Mouse (Mus musculus): Measurements from ENCODE around the gene Gm4756.

Gene Gm4756

GRCm38 (mm10) chr12:72649611-72650330, at the start of gene Gm4756:
Gm4756 (minus strand) TSS chr12:72649661.
- in situ Hi-C loops (cut with MboI; ENCODE audit: unreplicated experiment in 2 of 2), result loop anchor here (5.0 to 25.0 kb wide), 3 partner anchors 187 to 887 kb away; partner anchors contain the start of genes Jkamp (in 1 of the 2) and L3hypdh (in 1 of the 2)

GRCm38 (mm10) chr12:72694901-72695463, 45.5 kb upstream of the Gm4756 start:
- in situ Hi-C loops (cut with MboI; ENCODE audit: unreplicated experiment in 2 of 2), result loop anchor here (5.0 to 25.0 kb wide), 3 partner anchors 233 to 930 kb away; no protein-coding TSS in a partner anchor

- in situ Hi-C loops (cut with MboI; ENCODE audit: unreplicated experiment in 2 of 2), result loop anchor here in 1 of 2 experiments (10.0 to 25.0 kb wide), 2 partner anchors 293 to 930 kb away; no protein-coding TSS in a partner anchor
These were observed 45.0 kb upstream of the Gm4756 start for GRCm38 (mm10) chr12:72694438-72694837.

GRCm38 (mm10) chr12:72693895-72694294, 44.4 kb upstream of the Gm4756 start:
- in situ Hi-C loops (cut with MboI; ENCODE audit: unreplicated experiment in 2 of 2), result loop anchor here in 1 of 2 experiments (10.0 to 25.0 kb wide), 2 partner anchors 293 to 929 kb away; no protein-coding TSS in a partner anchor

GRCm38 (mm10) chr12:72688281-72688680, 38.8 kb upstream of the Gm4756 start:
- in situ Hi-C loops (cut with MboI; ENCODE audit: unreplicated experiment in 2 of 2), result loop anchor here in 1 of 2 experiments (25.0 kb wide), 1 partner anchor 299 kb away; no protein-coding TSS in a partner anchor

GRCm38 (mm10) chr12:72687741-72688140, 38.3 kb upstream of the Gm4756 start:
- in situ Hi-C loops (cut with MboI; ENCODE audit: unreplicated experiment in 2 of 2), result loop anchor here in 1 of 2 experiments (25.0 kb wide), 1 partner anchor 300 kb away; no protein-coding TSS in a partner anchor

- in situ Hi-C loops (cut with MboI; ENCODE audit: unreplicated experiment in 2 of 2), result loop anchor here in 1 of 2 experiments (25.0 kb wide), 1 partner anchor 301 kb away; no protein-coding TSS in a partner anchor
These were observed 37.1 kb upstream of the Gm4756 start for GRCm38 (mm10) chr12:72686566-72686965.

GRCm38 (mm10) chr12:72683612-72684011, 34.2 kb upstream of the Gm4756 start:
- in situ Hi-C loops (cut with MboI; ENCODE audit: unreplicated experiment in 2 of 2), result loop anchor here in 1 of 2 experiments (25.0 kb wide), 1 partner anchor 304 kb away; no protein-coding TSS in a partner anchor

- in situ Hi-C loops (cut with MboI; ENCODE audit: unreplicated experiment in 2 of 2), result loop anchor here in 1 of 2 experiments (25.0 kb wide), 1 partner anchor 305 kb away; no protein-coding TSS in a partner anchor
These were observed 33.2 kb upstream of the Gm4756 start for GRCm38 (mm10) chr12:72682511-72683282.

- in situ Hi-C loops (cut with MboI; ENCODE audit: unreplicated experiment in 2 of 2), result loop anchor here in 1 of 2 experiments (25.0 kb wide), 1 partner anchor 305 kb away; no protein-coding TSS in a partner anchor
These were observed 32.5 kb upstream of the Gm4756 start for GRCm38 (mm10) chr12:72681919-72682318.

- in situ Hi-C loops (cut with MboI; ENCODE audit: unreplicated experiment in 2 of 2), result loop anchor here in 1 of 2 experiments (25.0 kb wide), 1 partner anchor 308 kb away; no protein-coding TSS in a partner anchor
These were observed 30.2 kb upstream of the Gm4756 start for GRCm38 (mm10) chr12:72679635-72680034.

- in situ Hi-C loops (cut with MboI; ENCODE audit: unreplicated experiment in 2 of 2), result loop anchor here (25.0 kb wide), 3 partner anchors 312 to 913 kb away; partner anchors contain the start of genes Jkamp (in 1 of the 2) and L3hypdh (in 1 of the 2)
These were observed 25.4 kb upstream of the Gm4756 start for GRCm38 (mm10) chr12:72674820-72675219.

- in situ Hi-C loops (cut with MboI; ENCODE audit: unreplicated experiment in 2 of 2), result loop anchor here (25.0 kb wide), 2 partner anchors 587 to 912 kb away; partner anchors contain the start of genes Jkamp (in 1 of the 2) and L3hypdh (in 1 of the 2)
These were observed 24.8 kb upstream of the Gm4756 start for GRCm38 (mm10) chr12:72674079-72674797.

- in situ Hi-C loops (cut with MboI; ENCODE audit: unreplicated experiment in 2 of 2), result loop anchor here (25.0 kb wide), 2 partner anchors 584 to 909 kb away; partner anchors contain the start of genes Jkamp (in 1 of the 2) and L3hypdh (in 1 of the 2)
These were observed 22.2 kb upstream of the Gm4756 start for GRCm38 (mm10) chr12:72671516-72672135.

GRCm38 (mm10) chr12:72670921-72671320, 21.5 kb upstream of the Gm4756 start:
- in situ Hi-C loops (cut with MboI; ENCODE audit: unreplicated experiment in 2 of 2), result loop anchor here (25.0 kb wide), 2 partner anchors 584 to 909 kb away; partner anchors contain the start of genes Jkamp (in 1 of the 2) and L3hypdh (in 1 of the 2)

- in situ Hi-C loops (cut with MboI; ENCODE audit: unreplicated experiment in 2 of 2), result loop anchor here (5.0 to 25.0 kb wide), 6 partner anchors 87 to 906 kb away; partner anchors contain the start of genes Jkamp (in 1 of the 2), L3hypdh (in 1 of the 2) and Ppm1a (in 1 of the 2)
These were observed 18.5 kb upstream of the Gm4756 start for GRCm38 (mm10) chr12:72667868-72668469.

GRCm38 (mm10) chr12:72666015-72666414, 16.6 kb upstream of the Gm4756 start:
- in situ Hi-C loops (cut with MboI; ENCODE audit: unreplicated experiment in 2 of 2), result loop anchor here (5.0 to 25.0 kb wide), 6 partner anchors 89 to 904 kb away; partner anchors contain the start of genes Jkamp (in 1 of the 2), L3hypdh (in 1 of the 2) and Ppm1a (in 1 of the 2)

Measured in v-Abl transformed pro-B cells (cell line).